Mouse (Mus musculus): ENCODE measurements at regions not wholly inside any gene's neighbourhood (a gene's known extent, or its start where the extent isn't known, plus 50 kb on each side); places are given as distances from the start of the nearest gene placed in this dataset.

DNA sequence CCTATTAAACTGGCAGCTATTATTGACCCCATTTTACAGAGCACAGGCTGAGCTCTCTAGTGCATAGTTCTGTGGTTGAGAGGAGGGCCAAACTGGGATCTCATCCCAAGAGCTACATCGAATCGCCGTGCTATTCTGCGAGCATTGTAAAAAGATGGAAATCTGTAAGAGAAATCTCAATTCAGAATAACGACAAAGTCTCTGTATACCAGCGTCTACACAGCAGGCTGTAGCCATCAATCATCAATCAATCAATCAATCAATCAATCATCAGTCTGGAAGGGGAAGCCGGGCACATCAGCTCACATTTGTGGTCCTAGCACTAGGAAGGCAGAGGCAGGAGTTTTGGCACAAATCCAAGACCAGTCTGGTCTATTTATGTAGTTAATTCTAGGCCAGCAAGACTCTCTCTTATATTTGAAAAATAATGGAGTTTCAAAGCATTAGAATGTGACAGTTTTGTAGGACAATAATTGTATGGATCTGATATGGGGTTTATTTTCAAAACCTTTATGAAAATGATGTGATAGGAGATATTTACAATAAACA lies 234.0 kb downstream of the Dact1 start:
- no peak for TF ChIP-seq CTCF (IDR thresholded peaks at IDR 0.05)
- TF ChIP-seq POLR2A (IDR thresholded peaks at IDR 0.05; ENCODE audit: insufficient read depth, low read depth, low read length) = no peak
